Mouse (Mus musculus) hindbrain, embryonic 15.5 days (tissue): ENCODE data around the gene Tnrc18. TPM values are rescaled to one million over a fixed set of nuclear protein-coding genes. Genes with fewer than 3 reads are reported as not detected.

Experiments
- ATAC-seq: fragments of 200-750 bp; cut with Nextera tagmentation; 2 replicates; pipeline ENCODE4 v1.8.0; 2017; ENCODE audit warnings: low read depth, moderate number of reproducible peaks, moderate TSS enrichment; ENCODE audit not compliant: low FRiP score
- H3K27ac ChIP-seq: fragments of 300-500 bp; sonication (generic); replicated peaks from 2 replicates; pipeline ENCODE4 v1.5.1; 2015; ENCODE audit warnings: mild to moderate bottlenecking, inconsistent platforms
- H3K27me3 ChIP-seq: fragments of 300-500 bp; sonication (generic); 2 replicates; pipeline ENCODE4 v1.6.1; 2015; ENCODE audit warnings: control low read depth, inconsistent platforms
- H3K36me3 ChIP-seq: fragments of 300-500 bp; sonication (generic); 2 replicates; pipeline ENCODE4 v1.6.1; 2015; ENCODE audit warnings: control low read depth, inconsistent platforms
- H3K4me1 ChIP-seq: fragments of 300-500 bp; sonication (generic); replicated peaks from 2 replicates; pipeline ENCODE4 v1.6.1; 2015; ENCODE audit warnings: control low read depth, inconsistent platforms
- H3K4me2 ChIP-seq: fragments of 300-500 bp; sonication (generic); 2 replicates; pipeline ENCODE4 v1.6.1; 2015; ENCODE audit warnings: moderate library complexity, mild to moderate bottlenecking, inconsistent platforms
- H3K4me3 ChIP-seq: fragments of 300-500 bp; sonication (generic); 2 replicates; pipeline ENCODE4 v1.5.1; 2015; ENCODE audit warnings: mild to moderate bottlenecking, inconsistent platforms
- H3K9ac ChIP-seq: fragments of 300-500 bp; sonication (generic); 2 replicates; pipeline ENCODE4 v1.6.1; 2015; ENCODE audit warnings: inconsistent platforms
- H3K9me3 ChIP-seq: fragments of 300-500 bp; sonication (generic); 2 replicates; pipeline ENCODE4 v1.6.1; 2016; ENCODE audit warnings: control low read depth, inconsistent platforms
- WGBS: fragments of 180-500 bp; shearing (Covaris S2); methylation state at CpG from one replicate; pipeline ENCODE4 v1.1.7; 2015; 5-methylcytosine and 5-hydroxymethylcytosine counted together
- polyA plus RNA-seq: library from polyadenylated mRNA; unstranded; fragments of >200 nt; fragmentation: Nextera tagmentation; extraction: Ambion mirVana; gene quantifications from 2 replicates; pipeline ENCODE4 v1.2.1, GENCODE M21; 2015

The Tnrc18 gene
- polyA plus RNA-seq, 1 experiment from 2014 or later, result 32.7 TPM

GRCm38 (mm10) chr5:142690343-142690742 is 127.1 kb downstream of the Tnrc18 start:
- H3K4me2 ChIP-seq, result no peak overlapping the region
- H3K27me3 ChIP-seq, result no peaks in the 10 kb centered on the region
- no peak overlapping the region for H3K4me3 ChIP-seq
- no peak overlapping the region for H3K27ac ChIP-seq
- H3K9ac ChIP-seq, result no peak overlapping the region
- no peaks in the 10 kb centered on the region for H3K9me3 ChIP-seq
- no peak for ATAC-seq
- WGBS, result 84% methylated on average over 3 of the region's 3 CpGs
- H3K4me1 ChIP-seq, result peaks cover 24% of the 10 kb centered on the region
- no peaks in the 10 kb centered on the region for H3K36me3 ChIP-seq

GRCm38 (mm10) chr5:142688866-142689265 is 128.6 kb downstream of the Tnrc18 start:
- H3K36me3 ChIP-seq, result no peaks in the 10 kb centered on the region
- no peaks in the 10 kb centered on the region for H3K27me3 ChIP-seq
- H3K9me3 ChIP-seq, result no peaks in the 10 kb centered on the region
- H3K4me2 ChIP-seq, result no peak overlapping the region
- no peak overlapping the region; the same call in 1 of the 2 replicates for H3K27ac ChIP-seq
- 43% methylated on average over 6 of the region's 6 CpGs for WGBS
- no peak for ATAC-seq
- no peak overlapping the region for H3K4me3 ChIP-seq
- H3K9ac ChIP-seq, result no peak overlapping the region
- peaks cover 16% of the 10 kb centered on the region for H3K4me1 ChIP-seq

DNA sequence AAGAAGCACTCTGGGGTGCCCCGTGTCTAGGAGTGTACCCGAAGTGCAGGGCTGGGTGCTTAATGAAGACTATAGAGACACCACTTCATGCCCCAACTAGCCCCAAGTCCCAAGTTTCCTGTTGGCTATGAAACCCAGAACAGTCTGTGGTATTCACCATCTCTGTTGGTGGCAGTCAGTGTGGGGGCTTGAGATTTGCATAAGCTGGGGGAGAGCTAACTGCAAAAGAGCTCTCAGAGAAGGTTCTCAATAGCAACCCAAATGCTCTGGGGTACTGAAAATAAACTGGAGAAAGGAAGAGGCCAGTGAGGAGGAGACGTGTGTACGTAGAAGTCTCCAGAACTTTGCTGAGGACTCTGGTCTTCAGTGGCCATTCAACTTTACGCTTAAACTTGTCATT is 134.9 kb downstream of the Tnrc18 start:
- H3K9ac ChIP-seq, result no peak overlapping the region
- no peaks in the 10 kb centered on the region for H3K27me3 ChIP-seq
- ATAC-seq, result no peak
- H3K4me2 ChIP-seq, result no peak overlapping the region
- WGBS, result 94% methylated on average over 5 of the region's 5 CpGs
- H3K27ac ChIP-seq, result no peak overlapping the region
- no peaks in the 10 kb centered on the region for H3K36me3 ChIP-seq
- H3K4me3 ChIP-seq, result no peak overlapping the region
- H3K9me3 ChIP-seq, result no peaks in the 10 kb centered on the region
- H3K4me1 ChIP-seq, result no peaks in the 10 kb centered on the region

- H3K4me1 ChIP-seq, result no peaks in the 10 kb centered on the region
- no peaks in the 10 kb centered on the region for H3K36me3 ChIP-seq
- H3K4me2 ChIP-seq, result no peak overlapping the region
- no peak overlapping the region for H3K27ac ChIP-seq
- H3K4me3 ChIP-seq, result no peak overlapping the region
- H3K9ac ChIP-seq, result no peak overlapping the region
- H3K27me3 ChIP-seq, result no peaks in the 10 kb centered on the region
- WGBS, result 77% methylated on average over 3 of the region's 3 CpGs
- ATAC-seq, result no peak
- H3K9me3 ChIP-seq, result no peaks in the 10 kb centered on the region
Observed at GRCm38 (mm10) chr5:142681911-142682310, 135.6 kb downstream of the Tnrc18 start.

- no peak overlapping the region for H3K4me3 ChIP-seq
- H3K27me3 ChIP-seq, result no peaks in the 10 kb centered on the region
- H3K27ac ChIP-seq, result no peak overlapping the region
- no peak for ATAC-seq
- no peaks in the 10 kb centered on the region for H3K4me1 ChIP-seq
- H3K9ac ChIP-seq, result no peak overlapping the region
- WGBS, result 89% methylated on average over 1 of the region's 1 CpGs
- H3K9me3 ChIP-seq, result no peaks in the 10 kb centered on the region
- H3K36me3 ChIP-seq, result no peaks in the 10 kb centered on the region
- H3K4me2 ChIP-seq, result no peak overlapping the region
Observed at GRCm38 (mm10) chr5:142679065-142679464, 138.4 kb downstream of the Tnrc18 start.

DNA sequence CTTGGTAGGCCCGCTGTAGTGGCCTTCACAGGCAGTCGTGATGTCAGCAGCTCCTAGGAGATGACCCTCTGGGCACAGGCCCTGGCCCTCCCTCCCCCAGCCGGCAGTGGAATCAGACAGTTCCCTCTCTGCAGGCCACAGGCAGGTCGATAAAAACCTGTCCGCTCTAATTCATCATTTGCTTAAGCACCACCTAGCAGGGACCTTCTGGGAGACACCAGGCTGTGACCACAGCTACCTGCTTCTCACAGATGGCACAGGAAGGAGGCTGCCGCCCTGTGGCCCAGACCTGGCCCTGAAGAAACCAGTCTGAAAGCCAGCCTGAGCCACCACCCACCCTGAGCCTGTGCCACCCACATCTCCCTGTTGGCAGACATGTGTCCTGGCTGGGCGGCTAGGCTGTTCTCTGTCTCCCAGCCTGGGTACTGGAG is 139.3 kb downstream of the Tnrc18 start:
- H3K9me3 ChIP-seq, result no peaks in the 10 kb centered on the region
- H3K4me3 ChIP-seq, result no peak overlapping the region
- no peak overlapping the region for H3K4me2 ChIP-seq
- WGBS, result 59% methylated on average over 7 of the region's 7 CpGs
- H3K9ac ChIP-seq, result no peak overlapping the region
- peak; percentile 23; the same call in 1 of the 2 replicates for ATAC-seq
- no peak overlapping the region for H3K27ac ChIP-seq
- H3K27me3 ChIP-seq, result no peaks in the 10 kb centered on the region
- no peaks in the 10 kb centered on the region for H3K36me3 ChIP-seq
- no peaks in the 10 kb centered on the region for H3K4me1 ChIP-seq

Other genes with a start within 250 kb of the Tnrc18 start
- gene Mmd2, start 208.9 kb downstream of the Tnrc18 start, polyA plus RNA-seq, result 63.2 and 63.8 TPM in 2 replicates
- gene Wipi2, start 190.0 kb downstream of the Tnrc18 start, polyA plus RNA-seq, result 44.6 and 45.7 TPM in 2 replicates
- 82.0 and 99.5 TPM in 2 replicates for gene Slc29a4, start 125.2 kb downstream of the Tnrc18 start, polyA plus RNA-seq
- gene Fbxl18, start 77.8 kb upstream of the Tnrc18 start, polyA plus RNA-seq, result 30.3 and 33.3 TPM in 2 replicates
- 13,458 and 13,965 TPM in 2 replicates for gene Actb, start 89.1 kb upstream of the Tnrc18 start, polyA plus RNA-seq
- gene Fscn1, start 142.7 kb upstream of the Tnrc18 start, polyA plus RNA-seq, result 488 and 506 TPM in 2 replicates